Comparison of ENCODE assay signal across 8 mouse cellular contexts in genomic region chr15:84065140-84065539, GRCm38 (mm10). TPM values are rescaled to one million over a fixed set of nuclear protein-coding genes. Genes with fewer than 3 reads are reported as not detected.
DNase-seq lines count a peak whose midpoint lies in the region.

Gene Efcab6 (minus strand): TSS chr15:84065379.

- H3K27ac ChIP-seq in forebrain, embryonic 10.5 days = 0 out of 2 replicates have a peak within 1 kb of the TSS, but pooled peaks have one; percentile 35

- H3K4me1 ChIP-seq in forebrain, embryonic 10.5 days = peaks cover 32% of the 10 kb centered on the region

- no peaks in the 10 kb centered on the region for H3K36me3 ChIP-seq in forebrain, embryonic 10.5 days (replicated peaks)

- WGBS in forebrain, embryonic 10.5 days = 1% methylated on average over 29 of the region's 29 CpGs

- H3K9me3 ChIP-seq in forebrain, embryonic 10.5 days = peaks cover 6% of the 10 kb centered on the region

- H3K27me3 ChIP-seq in forebrain, embryonic 10.5 days (ENCODE audit: poor library complexity, severe bottlenecking) = peaks cover 64% of the 10 kb centered on the region

- H3K4me3 ChIP-seq in forebrain, embryonic 10.5 days = peak within 1 kb of the TSS; percentile 58

- DNase-seq in left cerebral cortex, adult 18-20 months (ENCODE audit: low spot score in 2 of 2) = peak; percentile 65 to 79
- DNase-seq in left cerebral cortex, adult 11 months (ENCODE audit: low spot score) = no peak
- DNase-seq in forebrain, embryonic 10.5 days (ENCODE audit: extremely low spot score, low spot score) = peak; percentile 63
- DNase-seq in left cerebral cortex, postnatal 4 days = peak; percentile 74
- peak; percentile 87 to 90 for DNase-seq in right cerebral cortex, postnatal 10 days (ENCODE audit: low spot score in 2 of 2)
- no peak for DNase-seq in spleen, postnatal 4 days (ENCODE audit: low spot score in 2 of 2)
- DNase-seq in thymus, adult 18-20 months = no peak
- no peak for DNase-seq in spleen, postnatal 14 days (ENCODE audit: low spot score in 2 of 2)

- intact Hi-C loops in left cerebral cortex, postnatal 4 days (cut with DNase I) = no loop called here

RNA-seq across cellular contexts. Expression of gene Efcab6, which starts in this region (rescaled TPM):
- 10 to 100 TPM; 12.3 to 14.1 TPM for total RNA-seq in left cerebral cortex, adult 18-20 months (2021)
- polyA plus RNA-seq in forebrain, embryonic 10.5 days (2016; fragmentation: Nextera tagmentation; extraction: Ambion mirVana) = 0.19 and 0.23 TPM in 2 replicates
- 10 to 100 TPM; 20.4 to 24.1 TPM for total RNA-seq in left cerebral cortex, postnatal 4 days (2021)

Comparison
In these comparisons a context has a peak if more than half of its experiments do, and no peak if none do; other contexts are left out.
1. DNase-seq: peak in left cerebral cortex, adult 18-20 months (2 of 2), left cerebral cortex, postnatal 4 days (single experiment) and right cerebral cortex, postnatal 10 days (2 of 2); none in left cerebral cortex, adult 11 months (single experiment), spleen, postnatal 4 days (0 of 2), thymus, adult 18-20 months (0 of 2) and spleen, postnatal 14 days (0 of 2).
2. Peak in DNase-seq, H3K4me3 ChIP-seq and H3K27ac ChIP-seq in forebrain, embryonic 10.5 days; RNA of the gene not detected or under 1 TPM.